Mouse (Mus musculus) bone marrow, adult 2 months (tissue): ENCODE data around the gene Urad.

Experiments used
- CTCF ChIP-seq: fragments of 200-500 bp; IDR thresholded peaks from 2 replicates; pipeline ENCODE4 v1.5.1; 2011; ENCODE audit warnings: low read length, control low read depth; ENCODE audit not compliant: control insufficient read depth, insufficient read depth
- POLR2A ChIP-seq: fragments of 200-500 bp; IDR thresholded peaks from 2 replicates; pipeline ENCODE4 v1.6.1; 2011; ENCODE audit warnings: low read depth, mild to moderate bottlenecking, control low read depth, low read length, borderline replicate concordance; ENCODE audit not compliant: control insufficient read depth

DNA sequence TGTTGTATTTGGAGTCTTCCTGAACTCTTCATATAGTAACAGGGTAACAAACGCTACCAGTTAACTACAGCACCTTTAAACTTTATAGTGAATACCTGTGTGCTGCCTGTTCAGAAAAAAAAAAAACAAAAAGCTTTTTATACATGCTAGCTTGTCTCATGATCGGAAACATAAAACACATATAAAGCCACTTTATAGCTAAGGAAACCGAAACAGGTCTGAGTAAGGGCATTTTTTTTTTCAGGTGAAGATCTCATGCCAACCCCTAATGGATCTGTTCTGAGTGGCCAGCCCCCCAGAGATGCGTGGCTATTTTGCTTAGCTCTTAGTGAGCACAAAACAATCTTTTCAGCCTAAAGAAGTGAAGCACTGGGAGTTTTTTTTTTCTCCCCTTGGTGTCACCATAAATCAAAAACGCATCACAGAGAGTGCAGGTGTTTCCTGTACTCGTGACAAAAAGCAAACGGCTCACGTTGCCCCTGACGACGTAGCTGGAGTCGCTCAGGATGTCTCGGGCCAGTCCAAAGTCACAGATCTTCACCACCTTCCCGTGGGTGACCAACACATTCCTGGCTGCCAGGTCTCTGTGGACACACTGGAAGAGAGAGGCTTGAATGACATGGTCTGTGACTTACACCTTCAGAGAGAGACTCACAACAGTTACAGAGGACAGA, 18.6 kb upstream of the Urad start:
- no peak for TF ChIP-seq CTCF
- no peak for TF ChIP-seq POLR2A
